Mouse (Mus musculus) 416B (cell line): ENCODE measurements around the gene Clcn3.
"Not testable (repeated sequence)": the region's sequence is repeated elsewhere in the genome, so short reads cannot be mapped to it uniquely, and the experiment has no call there.

Experiments
- DNase-seq: peaks from one replicate; pipeline ENCODE4 v3.0.0; 2011; ENCODE audit warnings: low read depth

Clcn3 gene

DNA sequence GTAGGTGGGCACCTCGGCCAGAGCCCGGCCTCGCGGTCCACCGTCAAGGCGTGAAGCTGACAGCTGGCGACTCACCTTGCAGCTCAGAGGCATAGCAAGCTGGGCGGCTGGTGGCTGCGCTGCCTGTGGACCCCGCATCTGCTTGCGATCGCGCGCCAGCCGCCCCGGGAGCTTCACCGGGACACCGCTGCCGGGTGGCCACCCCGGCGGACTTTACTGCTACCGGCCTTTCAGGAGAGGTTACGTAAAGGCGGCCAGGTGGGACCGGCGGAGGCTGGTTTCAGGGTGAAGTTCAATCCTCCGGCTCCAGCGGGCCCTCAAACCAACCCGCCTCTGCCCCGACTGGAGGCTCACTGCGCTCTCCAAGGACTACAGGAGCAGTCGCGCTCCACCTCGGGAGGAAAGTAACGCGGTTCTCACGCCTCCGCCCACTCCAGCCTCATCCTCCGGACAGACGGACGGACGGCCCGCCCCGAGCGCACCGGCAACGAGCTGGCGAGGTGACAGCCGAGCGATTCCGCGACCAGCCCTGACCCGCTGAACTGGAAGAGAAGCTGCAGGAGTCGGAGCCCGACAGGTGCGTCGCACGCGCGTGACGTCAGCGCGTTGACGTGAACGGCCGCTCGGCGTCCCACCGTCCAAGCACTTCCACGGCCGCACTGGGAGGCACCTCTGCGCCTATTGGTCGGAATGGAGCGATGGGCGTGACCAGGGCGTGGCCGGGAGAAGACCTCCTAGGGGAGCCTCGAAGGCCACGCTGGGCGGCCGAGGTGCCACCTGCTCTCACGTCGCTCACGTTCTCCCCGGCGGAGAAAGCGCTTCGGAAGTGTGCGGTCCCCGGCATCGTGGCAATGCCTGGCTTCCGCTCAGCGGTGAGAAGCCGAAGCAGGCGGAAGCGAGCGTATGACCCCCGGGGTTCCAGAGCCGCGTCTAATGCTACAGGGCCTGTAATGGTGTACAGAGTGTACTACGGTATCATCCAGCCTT is at the start of gene Clcn3:
TSS of gene Clcn3 (minus strand) at position 600 of the 987 bp plus-strand sequence.
- DNase-seq, result peak; percentile 98

- DNase-seq, result peak; percentile 89
Observed at GRCm38 (mm10) chr8:60996468-60996867, 13.4 kb upstream of the Clcn3 start.

GRCm38 (mm10) chr8:60993639-60993986 is 10.5 kb upstream of the Clcn3 start:
- DNase-seq, result no peak

DNA sequence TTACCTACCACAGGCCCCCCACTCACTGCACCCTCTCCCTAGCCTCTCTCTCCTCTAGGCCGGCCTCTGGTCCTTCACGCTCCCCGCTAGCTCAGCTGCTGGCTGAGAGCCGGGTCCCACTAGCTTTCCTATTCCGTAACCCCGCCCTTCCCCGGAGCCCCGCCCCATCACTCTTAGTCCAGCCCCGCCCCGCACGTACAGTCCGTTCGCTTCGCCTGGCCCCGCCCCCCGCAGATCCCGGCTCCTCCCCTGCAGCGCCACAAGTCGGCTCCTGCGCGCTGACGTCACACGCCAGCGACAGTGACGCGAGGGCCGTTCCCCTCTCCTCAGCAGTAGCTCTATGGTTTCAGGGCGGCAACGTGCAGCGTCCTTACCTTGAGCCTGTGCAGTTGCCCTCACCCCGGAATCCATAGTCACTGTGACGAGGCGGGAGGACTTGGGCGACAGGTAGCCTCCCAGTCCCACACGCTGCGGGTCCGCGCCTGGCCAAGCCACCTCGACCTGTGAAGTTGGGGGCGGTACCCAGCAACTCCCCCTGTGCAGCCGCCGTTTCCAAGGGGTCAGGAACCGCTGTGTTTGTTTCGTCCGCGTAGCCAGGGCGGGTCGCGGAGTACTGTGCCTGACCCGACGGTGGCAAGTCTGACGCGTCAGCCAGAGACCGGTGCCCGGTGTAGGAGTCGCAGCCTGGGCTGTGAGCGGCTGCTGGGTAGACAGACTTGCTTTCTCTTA is 10.0 kb upstream of the Clcn3 start, which contains the start of gene Nek1:
TSS of gene Nek1 (plus strand) at position 286 of the 729 bp plus-strand sequence.
- DNase-seq, result peak; percentile 99

DNA sequence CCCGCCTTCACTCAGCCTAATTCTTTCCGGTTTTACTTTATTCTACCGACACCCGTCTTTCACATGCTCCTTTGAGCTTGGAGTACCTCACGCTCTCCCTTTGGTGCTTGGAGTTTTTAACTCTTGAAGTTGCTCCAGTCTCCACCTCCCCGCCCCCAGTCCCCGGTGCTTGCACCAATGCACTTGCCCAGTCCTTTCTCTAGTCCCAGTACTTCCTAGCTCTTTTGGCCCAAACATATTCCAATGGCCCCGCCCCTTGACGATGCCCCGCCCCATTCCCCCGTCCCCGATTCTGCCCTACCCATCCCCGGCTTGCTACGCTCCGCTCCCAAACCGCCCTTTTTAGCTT is 9.4 kb upstream of the Clcn3 start:
- DNase-seq, result peak; percentile 92

DNA sequence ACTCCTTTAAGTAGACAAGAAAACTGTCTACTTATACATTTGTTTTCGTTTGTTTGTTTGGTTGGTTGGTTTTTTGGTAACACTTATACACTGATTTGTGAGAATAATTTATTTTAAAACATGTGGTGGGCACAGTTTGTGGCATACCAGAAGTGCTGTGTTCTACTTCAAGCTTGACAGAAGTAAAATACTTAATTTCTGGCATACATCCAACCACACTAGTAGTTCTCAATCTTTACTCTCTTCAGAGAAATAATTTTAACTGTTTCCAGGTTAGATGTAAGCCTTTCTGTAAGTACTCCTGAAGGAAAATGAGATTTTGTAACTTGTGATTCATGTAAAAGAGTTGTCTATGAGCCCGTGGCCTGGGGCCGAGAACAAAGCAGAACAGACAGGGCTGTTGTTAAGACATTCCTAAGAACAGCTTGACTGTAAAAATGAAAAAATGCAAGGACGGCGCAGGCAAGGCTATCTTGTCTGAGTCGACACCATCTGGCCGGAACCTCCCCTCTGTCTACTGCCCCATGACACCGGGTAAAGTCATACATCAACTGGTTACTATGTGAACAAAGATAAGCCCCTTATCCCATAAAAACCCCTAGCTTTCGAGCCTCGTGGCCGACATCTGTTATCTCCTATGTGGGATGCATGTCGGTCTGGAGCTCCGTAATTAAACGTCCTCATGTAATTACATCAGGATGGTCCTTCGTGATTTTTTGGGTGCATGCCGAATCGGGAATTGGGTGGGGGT is 1.3 kb upstream of the Clcn3 start:
- not testable (repeated sequence) for DNase-seq

GRCm38 (mm10) chr8:60983688-60984079 is 584 bp upstream of the Clcn3 start:
- peak; percentile 94 for DNase-seq

- DNase-seq, result peak; percentile 88
Observed at GRCm38 (mm10) chr8:60981388-60981787, 1.7 kb downstream of the Clcn3 start.

DNA sequence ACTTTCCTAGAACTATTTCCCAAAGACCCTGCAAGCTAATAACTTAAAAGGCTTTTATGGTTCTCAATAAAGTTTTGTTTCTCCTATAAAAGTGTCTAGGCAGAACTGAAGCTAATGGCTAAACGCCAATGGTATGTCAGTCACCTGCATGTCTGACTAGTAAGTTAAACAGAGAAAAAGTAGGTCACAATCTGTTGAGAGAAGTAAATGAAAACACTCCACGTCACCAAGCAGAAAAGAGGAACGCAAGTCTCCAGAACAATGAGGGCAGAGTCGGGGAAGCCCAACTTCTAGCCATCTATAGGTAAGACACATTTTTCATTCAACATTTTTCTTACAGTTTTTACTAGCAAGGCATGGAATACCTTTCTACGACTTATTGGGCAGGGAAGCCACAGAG is 4.6 kb downstream of the Clcn3 start:
- no peak for DNase-seq

DNA sequence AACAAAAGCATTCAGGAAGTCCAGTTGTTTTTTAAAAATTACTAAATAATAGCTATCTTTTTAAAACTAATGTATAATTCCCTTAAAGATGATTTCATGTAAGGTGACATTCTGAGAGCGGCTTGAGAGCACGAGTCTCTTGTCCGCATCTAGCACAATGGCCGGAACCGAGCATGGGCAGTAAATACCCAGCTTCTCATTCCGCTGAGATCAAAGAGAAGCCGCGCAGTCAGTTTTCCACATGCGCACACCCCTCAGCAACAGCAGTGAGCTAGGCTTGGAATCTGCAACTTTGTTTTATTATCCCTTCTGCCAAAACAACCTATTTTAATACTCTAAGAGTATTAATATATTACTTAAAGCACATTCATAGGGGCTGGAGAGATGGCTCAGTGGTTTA is 6.3 kb downstream of the Clcn3 start:
- DNase-seq, result no peak

GRCm38 (mm10) chr8:60974837-60975236 is 8.3 kb downstream of the Clcn3 start:
- no peak for DNase-seq

GRCm38 (mm10) chr8:60973448-60973847 is 9.7 kb downstream of the Clcn3 start:
- no peak for DNase-seq

DNA sequence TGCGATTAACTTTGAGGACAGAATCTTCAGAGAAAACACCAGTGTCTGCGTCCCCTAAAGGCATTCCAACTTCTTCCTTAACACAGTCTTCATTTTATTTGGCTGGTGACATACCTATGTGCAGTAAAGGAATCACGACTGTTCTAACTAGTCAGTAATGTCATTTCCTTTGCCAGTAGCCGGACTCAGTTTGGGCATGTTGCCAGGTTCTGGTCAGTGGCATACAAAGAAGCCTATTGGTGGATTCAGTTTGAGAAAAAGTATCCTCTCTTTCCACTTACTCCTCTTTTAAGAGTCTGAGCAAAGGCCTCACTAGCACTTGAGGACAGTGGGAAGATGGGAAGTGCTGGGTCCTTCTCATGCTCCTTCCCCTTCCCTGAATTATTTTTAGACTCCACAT is 11.3 kb downstream of the Clcn3 start:
- DNase-seq, result peak; percentile 54

- DNase-seq, result no peak
Observed at GRCm38 (mm10) chr8:60969091-60969490, 14.0 kb downstream of the Clcn3 start.

- DNase-seq, result no peak
Observed at GRCm38 (mm10) chr8:60965741-60966140, 17.4 kb downstream of the Clcn3 start.

DNA sequence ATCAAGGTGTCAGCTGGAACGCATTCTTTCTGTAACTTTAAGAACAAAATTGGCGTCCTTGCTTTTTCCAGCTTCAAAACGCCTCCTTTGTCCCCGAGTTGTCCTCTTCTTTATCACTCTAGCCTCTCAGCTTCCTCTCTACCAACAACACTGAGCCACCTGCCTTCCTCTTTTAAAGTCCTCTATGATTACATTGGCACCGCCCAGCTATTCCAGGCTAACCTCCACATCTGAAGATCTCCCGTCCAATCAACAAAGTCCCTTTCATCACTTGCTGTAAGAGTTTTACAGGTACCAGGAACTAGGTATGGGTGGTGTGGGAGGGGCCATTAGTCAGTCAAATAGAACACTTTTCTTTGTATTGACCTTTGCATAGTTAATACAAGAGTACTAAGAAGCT is 17.8 kb downstream of the Clcn3 start:
- no peak for DNase-seq

DNA sequence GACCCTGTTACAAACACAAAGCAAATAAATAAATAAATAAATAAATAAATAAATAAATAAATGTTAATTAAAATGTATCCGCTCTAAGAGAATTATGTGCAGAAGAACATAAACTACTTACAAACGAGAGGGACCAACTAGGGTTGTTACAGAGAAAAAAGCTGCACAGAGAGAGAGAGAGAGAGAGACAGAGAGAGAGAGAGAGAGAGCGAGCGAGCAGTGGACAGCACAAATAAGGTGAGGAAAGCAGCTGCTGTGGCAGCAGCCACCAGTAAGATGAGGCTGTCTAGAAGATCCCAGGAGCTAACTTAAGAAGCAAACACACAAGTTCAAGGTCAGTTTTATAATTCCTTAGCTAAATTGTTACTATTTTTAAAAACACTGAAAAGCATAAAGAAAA is 18.6 kb downstream of the Clcn3 start:
- DNase-seq, result no peak

DNA sequence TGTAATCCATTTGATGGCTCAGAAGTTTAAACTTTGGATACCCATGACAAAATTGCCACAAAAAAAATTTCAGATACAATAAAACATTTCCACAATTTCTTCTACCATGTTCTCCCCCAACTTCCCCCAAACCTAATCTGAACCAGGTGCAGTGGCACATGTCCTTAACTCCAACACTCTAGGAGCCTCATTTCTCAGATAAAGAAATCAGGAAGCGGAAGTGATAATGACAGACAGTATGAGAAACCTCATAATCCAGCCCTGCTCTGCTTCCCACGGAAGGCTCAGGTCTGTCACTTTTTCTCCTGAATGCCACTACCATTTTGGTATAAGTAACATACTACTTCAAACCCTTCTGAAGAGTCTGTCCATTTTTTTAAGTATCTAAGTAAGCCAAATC is 19.2 kb downstream of the Clcn3 start:
- no peak for DNase-seq

DNA sequence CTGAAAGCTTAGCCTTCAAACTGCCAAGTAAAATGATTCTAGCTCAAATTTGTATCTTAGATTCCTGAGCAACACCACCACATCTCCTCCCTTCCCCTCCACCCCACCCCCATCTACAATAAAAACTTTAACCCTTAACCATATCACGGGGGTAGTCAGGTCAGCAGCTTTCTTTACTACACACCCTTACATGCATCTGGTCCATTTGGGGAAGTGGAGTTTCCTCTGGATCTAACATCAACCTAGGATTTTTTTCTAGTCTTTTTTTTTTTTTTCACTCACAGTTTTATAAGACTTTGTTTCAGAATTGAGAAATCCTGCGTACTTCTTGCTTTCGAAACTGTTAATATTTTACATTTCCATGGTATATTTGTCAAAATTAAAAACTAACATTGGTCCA is 20.3 kb downstream of the Clcn3 start:
- DNase-seq, result no peak

GRCm38 (mm10) chr8:60956847-60957246 is 26.3 kb downstream of the Clcn3 start:
- no peak for DNase-seq

GRCm38 (mm10) chr8:60954281-60955014 is 28.7 kb downstream of the Clcn3 start:
- peak; percentile 97 for DNase-seq

DNA sequence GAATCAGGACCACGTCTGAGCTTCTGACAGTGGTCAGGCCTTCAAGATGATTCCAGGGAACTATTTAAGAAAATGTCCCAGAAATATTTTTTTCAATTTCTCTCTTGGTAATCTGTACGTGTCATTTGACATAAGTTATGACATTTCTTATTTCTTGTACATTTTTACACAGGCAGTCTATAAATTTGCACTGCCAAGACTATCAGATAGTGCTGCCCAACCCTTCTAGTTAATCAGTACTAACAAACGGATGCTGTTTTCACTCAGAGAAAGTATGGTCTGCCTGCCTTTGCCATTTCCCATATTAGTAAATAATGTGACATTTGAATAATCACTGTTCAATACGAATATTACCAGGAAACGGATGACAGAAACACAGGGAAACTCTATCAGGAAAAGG is 30.3 kb downstream of the Clcn3 start:
- no peak for DNase-seq
